Mouse (Mus musculus): ENCODE results near the gene Myo7a. TPM values are rescaled to one million over a fixed set of nuclear protein-coding genes. Genes with fewer than 3 reads are reported as not detected.
A peak's percentile ranks its signal among the peaks of the same experiment; 100 is the strongest.

Myo7a gene
- 1 to 10 TPM; 1.2 to 2.3 TPM for total RNA-seq (2021)
- long read RNA-seq, experiment 1, partial matches to known transcripts: 2 of 3 reads
- long read RNA-seq, experiment 1, other reads (novel, unspliced or antisense): 1 of 3 reads
- long read RNA-seq, experiment 2, partial matches to known transcripts: 0 of 1 reads
- long read RNA-seq, experiment 2, other reads (novel, unspliced or antisense): 1 of 1 reads

GRCm38 (mm10) chr7:98119179-98119960 is at the start of gene Myo7a:
Gene Myo7a, minus strand, starts transcription at chr7:98119524.
- no peak for DNase-seq (ENCODE audit: low spot score)

- peak; percentile 27 for DNase-seq (ENCODE audit: low spot score)
These were observed 45.7 kb upstream of the Myo7a start for GRCm38 (mm10) chr7:98164999-98165528.

DNA sequence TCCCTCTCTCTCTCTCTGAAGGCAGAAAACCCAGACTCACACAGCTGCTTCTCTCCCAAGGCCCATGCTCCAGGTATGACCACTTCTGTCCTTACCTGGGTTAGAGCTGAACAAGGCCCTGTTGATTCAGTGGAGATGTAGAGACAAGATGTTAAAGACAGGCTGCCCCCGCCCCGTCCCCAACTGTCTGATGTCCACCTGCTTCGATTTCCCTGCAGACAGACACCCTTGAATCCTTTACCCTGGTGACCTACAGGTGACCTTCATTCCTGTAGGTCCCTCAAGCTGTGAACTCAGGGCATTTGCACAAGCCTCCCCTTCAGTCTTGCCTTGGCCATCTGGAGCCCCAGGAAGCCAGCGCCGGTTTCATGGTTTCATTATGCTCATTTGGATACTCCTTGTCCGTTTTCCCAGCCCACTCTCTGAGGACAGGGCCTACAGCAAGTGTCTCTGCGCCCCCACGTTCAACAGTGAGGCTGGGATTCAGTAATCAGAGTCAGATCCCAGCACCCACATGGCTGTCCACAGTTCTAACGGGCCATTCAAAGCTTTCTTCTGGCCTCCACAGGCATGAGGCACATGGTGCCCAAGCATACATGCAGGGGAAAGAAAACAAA is 45.2 kb upstream of the Myo7a start:
- no peak for DNase-seq (ENCODE audit: low spot score)

GRCm38 (mm10) chr7:98163700-98164099 is 44.4 kb upstream of the Myo7a start:
- DNase-seq (ENCODE audit: low spot score): no peak

DNA sequence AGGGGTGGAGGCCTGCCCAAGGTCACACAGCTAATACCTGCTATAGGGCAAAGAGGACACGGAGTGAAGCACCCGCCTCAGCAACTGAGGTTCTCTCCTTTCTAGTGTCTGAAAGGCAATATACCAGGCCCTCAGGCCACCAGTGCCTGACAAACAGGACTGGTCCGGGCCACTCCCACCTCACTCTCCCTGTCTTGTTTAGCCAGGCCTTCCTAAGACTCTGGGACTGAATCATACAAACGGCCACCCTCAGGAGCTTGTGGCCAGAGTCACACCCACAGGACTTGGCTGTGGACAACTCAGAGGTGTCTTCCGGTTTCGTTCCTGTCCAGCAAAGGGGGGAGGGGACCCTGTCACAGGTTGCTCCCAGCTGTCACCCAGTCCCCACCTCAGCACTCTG is 42.9 kb upstream of the Myo7a start:
- no peak for DNase-seq (ENCODE audit: low spot score)

- DNase-seq (ENCODE audit: low spot score): no peak
These were observed 40.9 kb upstream of the Myo7a start for GRCm38 (mm10) chr7:98160041-98160740.

DNA sequence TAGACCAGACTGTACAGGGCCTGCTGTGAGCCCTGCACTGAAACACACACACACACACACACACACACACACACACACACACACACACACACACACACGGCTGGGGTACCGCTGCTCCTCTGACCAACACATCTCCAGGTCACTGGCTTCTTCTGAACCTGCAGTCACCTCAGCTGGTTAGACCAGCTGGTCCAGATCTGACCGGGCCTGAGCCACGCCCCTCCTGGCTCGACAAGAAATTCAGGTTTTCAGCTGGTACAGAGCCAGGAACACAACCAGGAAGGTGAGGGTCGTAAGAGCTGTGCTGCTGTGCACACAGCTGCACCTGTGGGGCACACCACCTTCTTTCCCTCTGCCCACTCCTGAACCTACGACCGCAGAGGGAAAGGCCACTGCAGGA is 39.2 kb upstream of the Myo7a start:
- no peak for DNase-seq (ENCODE audit: low spot score)

- no peak for DNase-seq (ENCODE audit: low spot score)
These were observed 38.5 kb upstream of the Myo7a start for GRCm38 (mm10) chr7:98157636-98158332.

- DNase-seq (ENCODE audit: low spot score): no peak
These were observed 36.9 kb upstream of the Myo7a start for GRCm38 (mm10) chr7:98156280-98156665.

GRCm38 (mm10) chr7:98155546-98156279 is 36.4 kb upstream of the Myo7a start:
- DNase-seq (ENCODE audit: low spot score): peak; percentile 62

GRCm38 (mm10) chr7:98153892-98154291 is 34.6 kb upstream of the Myo7a start:
- DNase-seq (ENCODE audit: low spot score): no peak

GRCm38 (mm10) chr7:98153345-98153744 is 34.0 kb upstream of the Myo7a start:
- DNase-seq (ENCODE audit: low spot score): no peak

DNA sequence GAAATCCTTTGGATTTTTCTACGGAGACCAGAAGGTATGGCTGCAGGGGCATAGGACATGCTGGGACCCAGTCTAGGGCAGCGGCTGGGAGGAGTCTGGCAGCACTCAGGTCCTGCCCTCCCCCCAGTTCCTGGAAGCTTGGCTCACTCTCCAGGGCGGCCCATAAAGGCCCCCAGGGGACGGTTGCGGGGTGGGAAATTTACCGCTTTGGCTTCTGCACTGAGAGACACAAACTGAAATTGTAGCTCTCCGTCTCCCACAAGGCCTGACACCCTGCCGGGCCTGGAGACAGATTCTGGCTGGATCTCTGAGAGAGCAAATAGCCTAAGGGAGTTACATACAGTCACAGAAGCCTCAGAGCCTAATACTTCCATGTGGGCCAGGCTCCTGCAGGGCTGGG is 33.1 kb upstream of the Myo7a start:
- DNase-seq (ENCODE audit: low spot score): no peak

GRCm38 (mm10) chr7:98150525-98150924 is 31.2 kb upstream of the Myo7a start:
- DNase-seq (ENCODE audit: low spot score): no peak

- DNase-seq (ENCODE audit: low spot score): no peak
These were observed 30.5 kb upstream of the Myo7a start for GRCm38 (mm10) chr7:98149802-98150201.

- no peak for DNase-seq (ENCODE audit: low spot score)
These were observed 29.5 kb upstream of the Myo7a start for GRCm38 (mm10) chr7:98148721-98149407.

GRCm38 (mm10) chr7:98147766-98148165 is 28.4 kb upstream of the Myo7a start:
- DNase-seq (ENCODE audit: low spot score): no peak

- no peak for DNase-seq (ENCODE audit: low spot score)
These were observed 27.1 kb upstream of the Myo7a start for GRCm38 (mm10) chr7:98146447-98146845.

DNA sequence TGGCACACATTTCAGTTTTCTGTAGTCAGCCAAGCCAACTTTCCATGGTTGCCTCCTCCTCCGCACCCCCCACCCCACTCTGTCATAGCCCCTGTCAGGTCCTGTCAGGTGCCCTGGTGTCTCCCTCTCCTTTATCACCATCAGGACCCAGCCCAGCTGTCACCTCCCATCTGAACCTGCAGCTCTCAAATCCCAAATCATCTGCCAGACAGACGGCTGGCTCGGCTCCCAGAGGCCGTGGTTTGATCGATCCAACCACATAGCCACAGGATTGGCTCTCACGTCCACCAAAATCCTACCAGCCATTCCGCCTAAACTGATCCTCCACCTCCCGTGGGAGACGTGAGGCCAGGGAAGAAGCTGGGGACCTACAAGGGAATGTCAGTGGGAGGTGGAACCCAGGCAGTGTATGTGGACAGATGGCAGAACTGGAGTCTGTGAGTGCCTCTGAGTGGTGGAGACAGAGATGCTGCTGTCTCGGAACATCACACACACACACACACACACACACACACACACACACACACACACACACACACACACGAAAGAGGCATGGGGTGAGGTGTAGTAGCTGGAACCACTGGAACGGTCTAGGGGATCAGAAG is 26.6 kb upstream of the Myo7a start:
- DNase-seq (ENCODE audit: low spot score): no peak

- DNase-seq (ENCODE audit: low spot score): no peak
These were observed 26.1 kb upstream of the Myo7a start, which contains the start of gene Omp for GRCm38 (mm10) chr7:98145402-98145801. Gene Omp, minus strand, starts transcription at chr7:98145502.
